Mouse (Mus musculus) liver, embryonic 13.5 days (tissue): ENCODE measurements around the gene Atp2a1. TPM values are rescaled to one million over a fixed set of nuclear protein-coding genes. Genes with fewer than 3 reads are reported as not detected.
"Not testable (repeated sequence)": the region's sequence is repeated elsewhere in the genome, so short reads cannot be mapped to it uniquely, and the experiment has no call there.

ENCODE experiments used
- ATAC-seq: fragments of 200-750 bp; cut with Nextera tagmentation; 2 replicates; pipeline ENCODE4 v1.8.0; 2017; ENCODE audit warnings: low read depth, mild to moderate bottlenecking, moderate number of reproducible peaks, moderate library complexity
- DNase-seq: peaks from one replicate; pipeline ENCODE4 v3.0.0; 2022
- H3K27ac ChIP-seq: fragments of 300-500 bp; sonication (generic); 2 replicates; pipeline ENCODE4 v1.5.1; 2015; ENCODE audit warnings: moderate library complexity, mild to moderate bottlenecking, inconsistent platforms
- H3K27me3 ChIP-seq: fragments of 300-500 bp; sonication (generic); 2 replicates; pipeline ENCODE4 v1.6.1; 2015; ENCODE audit warnings: mild to moderate bottlenecking, inconsistent platforms
- H3K36me3 ChIP-seq: fragments of 300-500 bp; sonication (generic); 2 replicates; pipeline ENCODE4 v1.6.1; 2015; ENCODE audit warnings: mild to moderate bottlenecking, inconsistent platforms
- H3K4me1 ChIP-seq: fragments of 300-500 bp; sonication (generic); replicated peaks from 2 replicates; pipeline ENCODE4 v1.6.1; 2015; ENCODE audit warnings: inconsistent platforms
- H3K4me2 ChIP-seq: fragments of 300-500 bp; sonication (generic); 2 replicates; pipeline ENCODE4 v1.6.1; 2015; ENCODE audit warnings: inconsistent platforms, mild to moderate bottlenecking, moderate library complexity
- H3K4me3 ChIP-seq: fragments of 300-500 bp; sonication (generic); replicated peaks from 2 replicates; pipeline ENCODE4 v1.5.1; 2015; ENCODE audit warnings: mild to moderate bottlenecking, inconsistent platforms
- H3K9ac ChIP-seq: fragments of 300-500 bp; sonication (generic); 2 replicates; pipeline ENCODE4 v1.6.1; 2015; ENCODE audit warnings: mild to moderate bottlenecking, inconsistent platforms
- H3K9me3 ChIP-seq: fragments of 300-500 bp; sonication (generic); replicated peaks from 2 replicates; pipeline ENCODE4 v1.6.1; 2016; ENCODE audit warnings: inconsistent platforms
- WGBS: fragments of 180-500 bp; shearing (Covaris S2); methylation state at CpG from one replicate; pipeline ENCODE4 v1.1.7; 2015; ENCODE audit not compliant: insufficient replicate concordance; 5-methylcytosine and 5-hydroxymethylcytosine counted together
- polyA plus RNA-seq: library from polyadenylated mRNA; unstranded; fragments of >200 nt; fragmentation: Nextera tagmentation; extraction: Ambion mirVana; gene quantifications from 2 replicates; pipeline ENCODE4 v1.2.1, GENCODE M21; 2015

Atp2a1 gene
- polyA plus RNA-seq, 1 experiment from 2014 or later, result 2.4 TPM

DNA sequence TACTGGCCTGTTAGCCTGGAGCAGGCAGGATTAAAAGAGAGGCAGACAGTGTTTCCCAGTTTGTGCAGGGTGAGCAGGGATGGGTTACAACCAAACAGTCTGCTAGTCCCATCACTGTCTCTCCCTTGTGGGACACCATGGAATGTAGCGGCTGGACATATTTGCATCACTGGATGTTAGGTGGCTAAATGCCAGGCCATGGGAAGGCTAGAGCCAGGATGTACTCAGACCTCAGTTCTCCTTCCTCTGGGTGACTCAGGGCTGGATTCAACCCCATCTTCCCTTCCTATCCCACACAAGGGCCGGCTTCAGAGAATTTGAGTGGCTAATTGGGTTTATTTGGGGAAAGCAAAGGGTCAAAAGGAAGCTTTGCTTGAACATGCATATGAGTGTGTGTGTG, 54.2 kb downstream of the Atp2a1 start:
- DNase-seq (no peak), ATAC-seq (no peak)
- no peak overlapping the region for H3K4me2 ChIP-seq
- no peak overlapping the region for H3K9ac ChIP-seq
- no peak overlapping the region for H3K4me3 ChIP-seq
- peaks cover 9% of the 10 kb centered on the region for H3K27me3 ChIP-seq
- no peaks in the 10 kb centered on the region for H3K36me3 ChIP-seq
- 64% methylated on average over 2 of the region's 2 CpGs for WGBS
- no peaks in the 10 kb centered on the region for H3K4me1 ChIP-seq
- H3K9me3 ChIP-seq, result no peaks in the 10 kb centered on the region
- no peak overlapping the region for H3K27ac ChIP-seq

DNA sequence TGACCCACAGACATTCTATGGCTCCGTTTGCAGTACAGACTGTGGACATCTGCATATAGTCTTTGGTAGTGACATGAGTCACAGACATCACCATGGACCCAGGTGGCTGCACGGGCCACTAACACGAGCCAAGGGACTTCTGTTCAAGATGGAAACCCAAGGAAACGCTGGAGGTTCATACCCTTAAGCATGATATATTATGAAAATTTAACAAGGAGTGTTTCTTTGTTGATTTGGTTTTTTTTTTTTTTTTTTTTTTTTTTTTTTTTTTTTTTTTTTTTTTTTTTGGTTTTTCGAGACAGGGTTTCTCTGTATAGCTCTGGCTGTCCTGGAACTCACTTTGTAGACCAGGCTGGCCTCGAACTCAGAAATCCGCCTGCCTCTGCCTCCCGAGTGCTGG, 60.4 kb downstream of the Atp2a1 start:
- not testable (repeated sequence) for H3K27ac ChIP-seq, H3K27me3 ChIP-seq, H3K9ac ChIP-seq, H3K36me3 ChIP-seq, ATAC-seq, H3K4me3 ChIP-seq, H3K4me2 ChIP-seq, DNase-seq, H3K9me3 ChIP-seq
- WGBS, result 64% methylated on average over 8 of the region's 8 CpGs
- H3K4me1 ChIP-seq, result peaks cover 11% of the 10 kb centered on the region

DNA sequence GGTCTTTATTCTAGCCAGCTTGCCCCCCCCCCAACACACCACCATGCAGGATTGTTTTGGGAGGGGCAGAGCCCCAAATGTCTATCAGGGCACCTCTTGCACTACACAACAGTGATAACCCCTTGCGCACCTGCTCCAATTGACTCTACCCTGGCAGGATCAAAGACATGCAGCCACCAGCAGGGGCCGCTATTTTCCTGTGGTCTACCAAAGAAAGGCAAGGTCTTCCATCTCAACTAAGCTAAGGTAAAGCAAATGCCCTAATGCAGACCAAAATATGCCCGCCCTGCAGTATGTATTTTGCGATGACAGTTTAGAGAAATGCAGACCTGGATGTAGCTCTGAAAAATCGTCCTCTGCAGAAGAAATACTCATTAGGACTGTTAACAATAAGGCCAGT, 63.4 kb downstream of the Atp2a1 start:
- Histone ChIP-seq H3K4me1 (peaks cover 31% of the 10 kb centered on the region), H3K4me2 (no peak overlapping the region), H3K9me3 (no peaks in the 10 kb centered on the region), H3K4me3 (no peak overlapping the region), H3K27ac (no peak overlapping the region), H3K9ac (no peak overlapping the region), H3K27me3 (no peaks in the 10 kb centered on the region), H3K36me3 (peaks cover 3% of the 10 kb centered on the region; the same call in 1 of the 2 replicates)
- peak; percentile 69 for DNase-seq
- WGBS, result 5% methylated on average over 5 of the region's 5 CpGs
- ATAC-seq, result no peak

DNA sequence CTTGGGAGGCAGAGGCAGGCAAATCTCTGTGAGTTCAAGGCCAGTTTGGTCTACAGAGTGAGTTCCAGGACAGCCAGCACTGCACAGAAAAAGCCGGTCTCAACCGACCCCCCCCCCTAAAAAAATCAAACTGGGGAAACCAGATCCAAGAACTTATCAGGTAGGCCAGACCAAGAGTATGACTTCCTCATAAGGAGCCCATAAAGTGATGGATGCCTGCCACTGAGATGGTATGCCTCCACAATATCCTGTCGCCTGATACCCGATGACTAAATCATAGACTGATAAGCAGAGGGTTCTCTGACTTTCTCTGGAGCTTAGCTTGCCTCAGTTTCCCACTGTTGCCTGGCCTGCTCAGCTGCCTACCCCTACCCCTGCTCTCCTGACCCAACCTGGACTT, 65.1 kb downstream of the Atp2a1 start:
- peaks cover 3% of the 10 kb centered on the region; the same call in 1 of the 2 replicates for H3K36me3 ChIP-seq
- WGBS, result 39% methylated on average over 4 of the region's 4 CpGs
- ATAC-seq (no peak), DNase-seq (no peak)
- no peak overlapping the region for H3K4me3 ChIP-seq
- no peaks in the 10 kb centered on the region for H3K27me3 ChIP-seq
- H3K4me2 ChIP-seq, result peak overlapping the region; percentile 64
- H3K4me1 ChIP-seq, result peaks cover 32% of the 10 kb centered on the region
- peak overlapping the region; percentile 58 for H3K27ac ChIP-seq
- H3K9me3 ChIP-seq, result no peaks in the 10 kb centered on the region
- no peak overlapping the region for H3K9ac ChIP-seq

DNA sequence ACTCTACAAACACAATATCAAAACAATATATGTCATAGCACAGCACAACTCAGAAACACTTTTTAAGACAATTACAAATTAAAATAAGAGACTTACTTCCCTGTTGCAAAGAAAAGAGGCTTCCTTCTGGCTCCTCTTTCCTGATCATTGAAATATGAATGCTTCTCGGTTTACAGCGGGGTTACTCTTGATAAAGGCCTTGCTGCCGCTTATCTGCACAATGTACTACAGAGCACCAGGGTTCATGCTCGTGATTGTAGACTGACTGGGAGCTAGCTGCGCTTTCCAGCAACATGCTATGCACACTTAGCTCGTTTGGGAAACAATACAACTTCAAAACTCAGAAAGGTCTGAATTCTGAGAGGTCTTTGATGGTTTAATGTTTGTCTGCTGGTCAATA, 65.7 kb downstream of the Atp2a1 start:
- H3K27me3 ChIP-seq, result no peaks in the 10 kb centered on the region
- peaks cover 3% of the 10 kb centered on the region; the same call in 1 of the 2 replicates for H3K36me3 ChIP-seq
- peak overlapping the region; percentile 58 for H3K27ac ChIP-seq
- DNase-seq (peak; percentile 29), ATAC-seq (peak; percentile 33; the same call in 1 of the 2 replicates)
- H3K4me2 ChIP-seq, result peak overlapping the region; percentile 64
- peaks cover 32% of the 10 kb centered on the region for H3K4me1 ChIP-seq
- peak overlapping the region; percentile 98 for H3K4me3 ChIP-seq
- peak overlapping the region; percentile 46 for H3K9ac ChIP-seq
- WGBS, result 14% methylated on average over 6 of the region's 6 CpGs
- H3K9me3 ChIP-seq, result no peaks in the 10 kb centered on the region

DNA sequence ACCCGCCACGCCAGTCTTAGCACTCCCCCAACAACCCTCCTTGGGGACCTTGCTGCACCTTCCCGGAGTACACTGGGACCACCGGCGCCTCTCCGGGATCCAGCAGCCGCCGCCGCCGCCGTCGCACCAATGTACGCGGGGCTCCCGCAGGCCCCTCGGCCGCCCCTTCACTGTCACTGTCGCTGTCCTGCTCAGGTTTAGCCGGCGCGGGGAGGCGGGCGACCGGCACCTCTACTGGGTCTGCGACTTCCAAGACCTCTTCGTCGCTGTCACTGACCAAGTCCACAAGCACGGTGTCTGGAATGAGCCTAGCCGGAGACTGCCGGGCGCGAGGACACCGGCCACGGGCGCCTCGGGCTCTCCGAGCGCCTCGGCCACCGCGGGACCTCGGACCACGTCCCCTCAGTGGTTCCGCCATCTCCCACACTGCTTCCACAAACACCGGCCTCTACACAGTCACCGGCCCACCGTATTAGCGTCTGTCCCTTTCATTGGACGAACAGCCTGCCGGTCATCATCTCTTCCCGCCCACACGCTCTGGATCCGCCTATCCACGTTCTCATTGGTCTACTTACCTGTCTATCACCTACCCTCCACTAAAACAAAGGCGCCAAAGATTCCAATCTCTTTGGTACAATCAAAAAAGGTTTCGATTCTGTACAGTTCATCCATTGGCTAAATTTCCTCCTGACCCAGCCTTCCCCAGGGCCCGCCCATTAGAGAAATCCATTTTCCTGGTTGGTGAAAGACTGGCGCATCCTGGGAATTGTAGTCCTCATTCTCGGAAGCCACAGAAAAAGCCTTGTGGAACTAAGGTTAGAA, 66.4 kb downstream of the Atp2a1 start, which contains the start of gene Nfatc2ip:
TSS of gene Nfatc2ip (minus strand) at position 440 of the 822 bp plus-strand sequence.
- peak within 1 kb of the TSS; percentile 96 for H3K9ac ChIP-seq
- peak within 1 kb of the TSS; percentile 84 for H3K27ac ChIP-seq
- no peaks in the 10 kb centered on the region for H3K9me3 ChIP-seq
- peak within 1 kb of the TSS; percentile 87 for H3K4me2 ChIP-seq
- WGBS, result under 1% methylated on average over 59 of the region's 59 CpGs
- peak; percentile 95 for DNase-seq
- H3K4me3 ChIP-seq, result peak within 1 kb of the TSS; percentile 98
- ATAC-seq, result peak; percentile 98
- no peaks in the 10 kb centered on the region for H3K27me3 ChIP-seq
- H3K36me3 ChIP-seq, result peaks cover 7% of the 10 kb centered on the region
- H3K4me1 ChIP-seq, result peaks cover 32% of the 10 kb centered on the region

Other genes starting within 250 kb of the Atp2a1 start
- gene Sbk1, start 190.5 kb downstream of the Atp2a1 start, polyA plus RNA-seq, result 1.3 and 1.5 TPM in 2 replicates
- 10.9 and 12.4 TPM in 2 replicates for gene Lat, start 93.5 kb downstream of the Atp2a1 start, polyA plus RNA-seq
- gene Spns1, start 85.7 kb downstream of the Atp2a1 start, polyA plus RNA-seq, result 19.7 and 21.6 TPM in 2 replicates
- 2.6 and 3.0 TPM in 2 replicates for gene Nfatc2ip, start 66.4 kb downstream of the Atp2a1 start, polyA plus RNA-seq
- 0.14 and 0.23 TPM in 2 replicates for gene Cd19, start 48.2 kb downstream of the Atp2a1 start, polyA plus RNA-seq
- 5.8 and 6.1 TPM in 2 replicates for gene Rabep2, start 34.3 kb downstream of the Atp2a1 start, polyA plus RNA-seq
- gene Sh2b1, start 12.3 kb upstream of the Atp2a1 start, polyA plus RNA-seq, result 11.2 and 12.9 TPM in 2 replicates
- 111 and 115 TPM in 2 replicates for gene Tufm, start 24.3 kb upstream of the Atp2a1 start, polyA plus RNA-seq
- gene Atxn2l, start 40.3 kb upstream of the Atp2a1 start, polyA plus RNA-seq, result 23.8 and 31.4 TPM in 2 replicates
- 138 and 141 TPM in 2 replicates for gene Eif3c, start 103.3 kb upstream of the Atp2a1 start, polyA plus RNA-seq
- 0.61 and 0.71 TPM in 2 replicates for gene Apobr, start 121.8 kb upstream of the Atp2a1 start, polyA plus RNA-seq
- gene Cln3, start 122.7 kb upstream of the Atp2a1 start, polyA plus RNA-seq, result 11.5 and 12.4 TPM in 2 replicates
- gene Il27, start 131.8 kb upstream of the Atp2a1 start, polyA plus RNA-seq, result not detected in 2 replicates
- gene Nupr1, start 167.8 kb upstream of the Atp2a1 start, polyA plus RNA-seq, result 1.7 and 2.0 TPM in 2 replicates
- 34.7 and 36.8 TPM in 2 replicates for gene Sgf29, start 186.2 kb upstream of the Atp2a1 start, polyA plus RNA-seq
- gene Sult1a1, start 213.3 kb upstream of the Atp2a1 start, polyA plus RNA-seq, result 1.8 and 2.0 TPM in 2 replicates
- 113 and 128 TPM in 2 replicates for gene Bola2, start 232.3 kb upstream of the Atp2a1 start, polyA plus RNA-seq
- gene Slx1b, start 232.7 kb upstream of the Atp2a1 start, polyA plus RNA-seq, result 3.6 and 4.2 TPM in 2 replicates
- 73.1 and 78.7 TPM in 2 replicates for gene Coro1a, start 244.7 kb upstream of the Atp2a1 start, polyA plus RNA-seq